Mouse (Mus musculus) limb, embryonic 13.5 days (tissue): ENCODE data around the gene B4galt3. TPM values are rescaled to one million over a fixed set of nuclear protein-coding genes. Genes with fewer than 3 reads are reported as not detected.

Experiments used
- ATAC-seq: fragments of 200-750 bp; cut with Nextera tagmentation; 2 replicates; pipeline ENCODE4 v1.8.0; 2017; ENCODE audit warnings: low read depth, moderate number of reproducible peaks, moderate TSS enrichment; ENCODE audit not compliant: low FRiP score
- H3K27ac ChIP-seq: fragments of 300-500 bp; sonication (generic); 2 replicates; pipeline ENCODE4 v1.5.1; 2015; ENCODE audit warnings: inconsistent platforms, mild to moderate bottlenecking, moderate library complexity
- H3K27me3 ChIP-seq: fragments of 300-500 bp; sonication (generic); 2 replicates; pipeline ENCODE4 v1.6.1; 2015; ENCODE audit warnings: mild to moderate bottlenecking, inconsistent platforms
- H3K36me3 ChIP-seq: fragments of 300-500 bp; sonication (generic); 2 replicates; pipeline ENCODE4 v1.6.1; 2015; ENCODE audit warnings: inconsistent platforms, mild to moderate bottlenecking, moderate library complexity
- H3K4me1 ChIP-seq: fragments of 300-500 bp; sonication (generic); 2 replicates; pipeline ENCODE4 v1.6.1; 2015; ENCODE audit warnings: inconsistent platforms
- H3K4me2 ChIP-seq: fragments of 300-500 bp; sonication (generic); replicated peaks from 2 replicates; pipeline ENCODE4 v1.6.1; 2015; ENCODE audit warnings: inconsistent platforms, mild to moderate bottlenecking, moderate library complexity
- H3K4me3 ChIP-seq: fragments of 300-500 bp; sonication (generic); 2 replicates; pipeline ENCODE4 v1.5.1; 2015; ENCODE audit warnings: moderate library complexity, mild to moderate bottlenecking, inconsistent platforms
- H3K9ac ChIP-seq: fragments of 300-500 bp; sonication (generic); 2 replicates; pipeline ENCODE4 v1.6.1; 2015; ENCODE audit warnings: mild to moderate bottlenecking, inconsistent platforms
- H3K9me3 ChIP-seq: fragments of 300-500 bp; sonication (generic); 2 replicates; pipeline ENCODE4 v1.6.1; 2016; ENCODE audit warnings: inconsistent platforms
- WGBS: fragments of 180-500 bp; shearing (Covaris S2); methylation state at CpG from one replicate; pipeline ENCODE4 v1.1.7; 2015; 5-methylcytosine and 5-hydroxymethylcytosine counted together
- polyA plus RNA-seq: library from polyadenylated mRNA; unstranded; fragments of >200 nt; fragmentation: Nextera tagmentation; extraction: Ambion mirVana; gene quantifications from 2 replicates; pipeline ENCODE4 v1.2.1, GENCODE M21; 2015

Gene B4galt3
- polyA plus RNA-seq, 1 experiment from 2014 or later, result 94.0 TPM

- H3K9me3 ChIP-seq, result no peaks in the 10 kb centered on the region
- WGBS, result 89% methylated on average over 12 of the region's 12 CpGs
- no peak for ATAC-seq
- no peak overlapping the region for H3K4me2 ChIP-seq
- H3K27ac ChIP-seq, result no peak overlapping the region
- no peak overlapping the region for H3K4me3 ChIP-seq
- peaks cover 22% of the 10 kb centered on the region for H3K4me1 ChIP-seq
- peaks cover 74% of the 10 kb centered on the region for H3K36me3 ChIP-seq
- H3K27me3 ChIP-seq, result no peaks in the 10 kb centered on the region
- no peak overlapping the region for H3K9ac ChIP-seq
Observed at GRCm38 (mm10) chr1:171274171-171274570, 4.0 kb downstream of the B4galt3 start.

GRCm38 (mm10) chr1:171275144-171275734, 5.1 kb downstream of the B4galt3 start:
- no peak for ATAC-seq
- Histone ChIP-seq H3K27me3 (no peaks in the 10 kb centered on the region), H3K4me2 (no peak overlapping the region), H3K36me3 (peaks cover 77% of the 10 kb centered on the region), H3K9me3 (no peaks in the 10 kb centered on the region), H3K9ac (0 out of 2 replicates have a peak overlapping the region, but pooled peaks have one; percentile 9), H3K4me1 (peaks cover 27% of the 10 kb centered on the region), H3K4me3 (no peak overlapping the region), H3K27ac (no peak overlapping the region)
- WGBS, result 91% methylated on average over 11 of the region's 11 CpGs

- ATAC-seq, result no peak
- H3K27me3 ChIP-seq, result no peaks in the 10 kb centered on the region
- H3K4me3 ChIP-seq, result no peak overlapping the region
- peaks cover 22% of the 10 kb centered on the region for H3K4me1 ChIP-seq
- no peak overlapping the region for H3K4me2 ChIP-seq
- H3K36me3 ChIP-seq, result peaks cover 77% of the 10 kb centered on the region
- WGBS, result 93% methylated on average over 14 of the region's 14 CpGs
- no peak overlapping the region for H3K9ac ChIP-seq
- no peak overlapping the region for H3K27ac ChIP-seq
- no peaks in the 10 kb centered on the region for H3K9me3 ChIP-seq
Observed at GRCm38 (mm10) chr1:171276110-171276748, 6.1 kb downstream of the B4galt3 start.

GRCm38 (mm10) chr1:171277736-171278135, 7.6 kb downstream of the B4galt3 start:
- Histone ChIP-seq H3K4me1 (peaks cover 21% of the 10 kb centered on the region), H3K9me3 (no peaks in the 10 kb centered on the region), H3K4me2 (no peak overlapping the region), H3K27me3 (no peaks in the 10 kb centered on the region), H3K9ac (no peak overlapping the region), H3K27ac (no peak overlapping the region), H3K36me3 (peaks cover 75% of the 10 kb centered on the region), H3K4me3 (no peak overlapping the region)
- WGBS, result 81% methylated on average over 10 of the region's 10 CpGs
- no peak for ATAC-seq

- Histone ChIP-seq H3K4me2 (no peak overlapping the region), H3K4me3 (no peak overlapping the region), H3K4me1 (peaks cover 21% of the 10 kb centered on the region), H3K36me3 (peaks cover 74% of the 10 kb centered on the region), H3K27ac (no peak overlapping the region), H3K27me3 (no peaks in the 10 kb centered on the region), H3K9me3 (no peaks in the 10 kb centered on the region), H3K9ac (no peak overlapping the region; the same call in 1 of the 2 replicates)
- ATAC-seq, result no peak
- WGBS, result 91% methylated on average over 8 of the region's 8 CpGs
Observed at GRCm38 (mm10) chr1:171278436-171278835, 8.3 kb downstream of the B4galt3 start.

GRCm38 (mm10) chr1:171279012-171279705, 9.0 kb downstream of the B4galt3 start:
- Histone ChIP-seq H3K4me3 (peak overlapping the region; percentile 73), H3K4me2 (peak overlapping the region; percentile 95), H3K36me3 (peaks cover 74% of the 10 kb centered on the region), H3K9ac (peak overlapping the region; percentile 86), H3K27ac (no peak overlapping the region), H3K9me3 (no peaks in the 10 kb centered on the region), H3K27me3 (no peaks in the 10 kb centered on the region), H3K4me1 (peaks cover 21% of the 10 kb centered on the region)
- no peak for ATAC-seq
- 85% methylated on average over 14 of the region's 14 CpGs for WGBS

GRCm38 (mm10) chr1:171279721-171280120, 9.6 kb downstream of the B4galt3 start:
- Histone ChIP-seq H3K4me3 (peak overlapping the region; percentile 73), H3K9me3 (no peaks in the 10 kb centered on the region), H3K9ac (peak overlapping the region; percentile 86), H3K27ac (no peak overlapping the region), H3K36me3 (peaks cover 74% of the 10 kb centered on the region), H3K27me3 (no peaks in the 10 kb centered on the region), H3K4me2 (peak overlapping the region; percentile 95), H3K4me1 (peaks cover 21% of the 10 kb centered on the region)
- 58% methylated on average over 5 of the region's 5 CpGs for WGBS
- no peak for ATAC-seq

GRCm38 (mm10) chr1:171280250-171280915, 10.3 kb downstream of the B4galt3 start:
- ATAC-seq, result no peak
- H3K27me3 ChIP-seq, result no peaks in the 10 kb centered on the region
- under 1% methylated on average over 25 of the region's 25 CpGs for WGBS
- peaks cover 23% of the 10 kb centered on the region for H3K4me1 ChIP-seq
- H3K9ac ChIP-seq, result peak overlapping the region; percentile 86
- peak overlapping the region; percentile 73 for H3K4me3 ChIP-seq
- H3K36me3 ChIP-seq, result peaks cover 74% of the 10 kb centered on the region
- H3K4me2 ChIP-seq, result peak overlapping the region; percentile 95
- 0 out of 2 replicates have a peak overlapping the region, but pooled peaks have one; percentile 7 for H3K27ac ChIP-seq
- H3K9me3 ChIP-seq, result no peaks in the 10 kb centered on the region

GRCm38 (mm10) chr1:171280916-171281527, 10.9 kb downstream of the B4galt3 start, which contains the start of gene Ppox:
TSS of gene Ppox (minus strand) at chr1:171281186.
- Histone ChIP-seq H3K4me3 (peak within 1 kb of the TSS; percentile 73), H3K27ac (peak within 1 kb of the TSS; percentile 72), H3K27me3 (no peaks in the 10 kb centered on the region), H3K36me3 (peaks cover 74% of the 10 kb centered on the region), H3K4me2 (peak within 1 kb of the TSS; percentile 95), H3K9me3 (no peaks in the 10 kb centered on the region), H3K4me1 (peaks cover 29% of the 10 kb centered on the region), H3K9ac (peak within 1 kb of the TSS; percentile 86)
- under 1% methylated on average over 26 of the region's 26 CpGs for WGBS
- ATAC-seq, result peak; percentile 97

- peak; percentile 22 for ATAC-seq
- Histone ChIP-seq H3K4me3 (peak overlapping the region; percentile 73), H3K36me3 (peaks cover 74% of the 10 kb centered on the region), H3K27me3 (no peaks in the 10 kb centered on the region), H3K9ac (peak overlapping the region; percentile 64), H3K9me3 (no peaks in the 10 kb centered on the region), H3K27ac (peak overlapping the region; percentile 72), H3K4me1 (peaks cover 34% of the 10 kb centered on the region), H3K4me2 (peak overlapping the region; percentile 95)
- under 1% methylated on average over 10 of the region's 10 CpGs for WGBS
Observed at GRCm38 (mm10) chr1:171281528-171281923, 11.4 kb downstream of the B4galt3 start.

- 81% methylated on average over 18 of the region's 18 CpGs for WGBS
- H3K36me3 ChIP-seq, result peaks cover 66% of the 10 kb centered on the region
- no peak overlapping the region for H3K27ac ChIP-seq
- peak overlapping the region; percentile 95 for H3K4me2 ChIP-seq
- H3K9ac ChIP-seq, result peak overlapping the region; percentile 64; the same call in 1 of the 2 replicates
- H3K4me3 ChIP-seq, result peak overlapping the region; percentile 73
- no peaks in the 10 kb centered on the region for H3K27me3 ChIP-seq
- H3K9me3 ChIP-seq, result no peaks in the 10 kb centered on the region
- H3K4me1 ChIP-seq, result peaks cover 41% of the 10 kb centered on the region
- ATAC-seq, result no peak
Observed at GRCm38 (mm10) chr1:171282086-171282805, 12.1 kb downstream of the B4galt3 start.
